Mouse (Mus musculus): ENCODE results near the gene 4930522H14Rik. TPM values are rescaled to one million over a fixed set of nuclear protein-coding genes. Genes with fewer than 3 reads are reported as not detected.

Gene 4930522H14Rik
- total RNA-seq (2012; rRNA removed) = not detected in 2 replicates
- not detected for polyA plus RNA-seq (2012; ENCODE audit: insufficient read depth in 1 of 2, insufficient read length in 2 of 2, low read depth in 1 of 2, low replicate concordance in 2 of 2, missing spikeins in 1 of 2)

- H3K4me1 ChIP-seq (ENCODE audit: control insufficient read depth in 1 of 2, insufficient read depth in 2 of 2, low read length in 2 of 2) = no peaks in the 10 kb centered on the region
- DNase-seq (ENCODE audit: low read depth, low spot score) = no peak
- no peak within 1 kb of the TSS for H3K4me3 ChIP-seq (ENCODE audit: control insufficient read depth in 1 of 2, insufficient read depth in 1 of 2, low read depth in 2 of 2, low read length in 2 of 2)
- no peaks in the 10 kb centered on the region for H3K9me3 ChIP-seq (replicated peaks; ENCODE audit: insufficient read depth, low read length)
- no peak within 1 kb of the TSS for H3K27ac ChIP-seq (ENCODE audit: control insufficient read depth, low read depth, low read length)
- H3K9ac ChIP-seq (ENCODE audit: control insufficient read depth, low read depth, low read length, poor library complexity, severe bottlenecking) = no peak within 1 kb of the TSS
- no peaks in the 10 kb centered on the region for H3K36me3 ChIP-seq (ENCODE audit: control insufficient read depth in 1 of 2, insufficient read depth in 2 of 2, low read length in 2 of 2)
- TF ChIP-seq CHD1 (IDR thresholded peaks at IDR 0.05; ENCODE audit: low read depth, low read length) = no peak
- no peak for TF ChIP-seq JUND (IDR thresholded peaks at IDR 0.05; ENCODE audit: low read depth, low read length)
- no peak for TF ChIP-seq TBP (IDR thresholded peaks at IDR 0.05; ENCODE audit: low read depth, low read length)
- no peak for TF ChIP-seq UBTF (IDR thresholded peaks at IDR 0.05; ENCODE audit: borderline replicate concordance, insufficient read depth, low read depth, low read length)
- TF ChIP-seq POLR2AphosphoS2 (IDR thresholded peaks at IDR 0.05; ENCODE audit: low read length) = no peak
- no peak for TF ChIP-seq USF2 (IDR thresholded peaks at IDR 0.05; ENCODE audit: borderline replicate concordance in 1 of 2, insufficient read depth in 1 of 2, low read depth in 1 of 2, low read length in 2 of 2)
- TF ChIP-seq ZKSCAN1 (IDR thresholded peaks at IDR 0.05; ENCODE audit: low read depth, low read length) = no peak
- no peak for TF ChIP-seq MAZ (IDR thresholded peaks at IDR 0.05; ENCODE audit: low read depth, low read length)
- TF ChIP-seq ZC3H11A (IDR thresholded peaks at IDR 0.05; ENCODE audit: low read depth, low read length) = no peak
- no peak for TF ChIP-seq MYB (IDR thresholded peaks at IDR 0.05; ENCODE audit: low read depth, low read length)
- no peak for TF ChIP-seq NELFE (IDR thresholded peaks at IDR 0.05; ENCODE audit: low read depth, low read length)
- TF ChIP-seq KAT2A (conservative IDR thresholded peaks at IDR 0.05; ENCODE audit: low read depth, low read length) = no peak
- no peak for TF ChIP-seq BHLHE40 (IDR thresholded peaks at IDR 0.05; ENCODE audit: borderline replicate concordance, low read depth, low read length)
- TF ChIP-seq ELF1 (IDR thresholded peaks at IDR 0.05; ENCODE audit: low read depth, low read length) = no peak
- H3K79me2 ChIP-seq (ENCODE audit: control insufficient read depth, insufficient read depth, low read length, poor library complexity) = no peaks in the 10 kb centered on the region
- H3K27me3 ChIP-seq (ENCODE audit: control insufficient read depth in 1 of 2, insufficient read depth in 2 of 2, low read length in 2 of 2) = peaks cover 3 to 10% of the 10 kb centered on the region in 2 experiments
Measured at GRCm38 (mm10) chr4:109531111-109531510, at the start of gene 4930522H14Rik. 4930522H14Rik (minus strand) TSS chr4:109531297.

- TF ChIP-seq TBP (IDR thresholded peaks at IDR 0.05; ENCODE audit: low read depth, low read length) (no peak), POLR2A (IDR thresholded peaks at IDR 0.05; ENCODE audit: control insufficient read depth in 1 of 2, insufficient read depth in 1 of 2, low read depth in 1 of 2, low read length in 2 of 2, poor library complexity in 1 of 2) (no peak), ZMIZ1 (IDR thresholded peaks at IDR 0.05; ENCODE audit: low read depth, low read length) (no peak), MYC (IDR thresholded peaks at IDR 0.05; ENCODE audit: low read depth, low read length) (no peak), JUND (IDR thresholded peaks at IDR 0.05; ENCODE audit: low read depth, low read length) (no peak), GABPA (IDR thresholded peaks at IDR 0.05; ENCODE audit: low read depth, low read length) (no peak), CHD2 (IDR thresholded peaks at IDR 0.05; ENCODE audit: low read length) (no peak), NRF1 (IDR thresholded peaks at IDR 0.05; ENCODE audit: insufficient read depth, low read depth, low read length, poor library complexity, severe bottlenecking) (no peak), MXI1 (IDR thresholded peaks at IDR 0.05; ENCODE audit: low read depth, low read length) (no peak), RCOR1 (IDR thresholded peaks at IDR 0.05; ENCODE audit: low read depth, low read length) (no peak), MAX (IDR thresholded peaks at IDR 0.05; ENCODE audit: low read length) (no peak), MAFK (IDR thresholded peaks at IDR 0.05; ENCODE audit: borderline replicate concordance, low read depth, low read length) (no peak), MYB (IDR thresholded peaks at IDR 0.05; ENCODE audit: low read depth, low read length) (no peak), MAZ (IDR thresholded peaks at IDR 0.05; ENCODE audit: low read depth, low read length) (no peak), KAT2A (conservative IDR thresholded peaks at IDR 0.05; ENCODE audit: low read depth, low read length) (no peak), USF2 (IDR thresholded peaks at IDR 0.05; ENCODE audit: borderline replicate concordance in 1 of 2, insufficient read depth in 1 of 2, low read depth in 1 of 2, low read length in 2 of 2) (no peak), UBTF (IDR thresholded peaks at IDR 0.05; ENCODE audit: borderline replicate concordance, insufficient read depth, low read depth, low read length) (no peak)
- Histone ChIP-seq H3K79me2 (ENCODE audit: control insufficient read depth, insufficient read depth, low read length, poor library complexity) (no peaks in the 10 kb centered on the region), H3K9ac (ENCODE audit: control insufficient read depth, low read depth, low read length, poor library complexity, severe bottlenecking) (no peak overlapping the region), H3K9me3 (replicated peaks; ENCODE audit: insufficient read depth, low read length) (no peaks in the 10 kb centered on the region), H3K27me3 (ENCODE audit: control insufficient read depth in 1 of 2, insufficient read depth in 2 of 2, low read length in 2 of 2) (peaks cover 5 to 6% of the 10 kb centered on the region in 2 experiments), H3K36me3 (ENCODE audit: control insufficient read depth in 1 of 2, insufficient read depth in 2 of 2, low read length in 2 of 2) (no peaks in the 10 kb centered on the region), H3K4me3 (ENCODE audit: control insufficient read depth in 1 of 2, insufficient read depth in 1 of 2, low read depth in 2 of 2, low read length in 2 of 2) (no peak overlapping the region), H3K27ac (ENCODE audit: control insufficient read depth, low read depth, low read length) (no peak overlapping the region), H3K4me1 (ENCODE audit: control insufficient read depth in 1 of 2, insufficient read depth in 2 of 2, low read length in 2 of 2) (no peaks in the 10 kb centered on the region)
- DNase-seq (ENCODE audit: low read depth, low spot score) = no peak
Measured at GRCm38 (mm10) chr4:109578356-109578755, 47.3 kb upstream of the 4930522H14Rik start.
